Mouse (Mus musculus) urinary bladder, postnatal 4 days (tissue): ENCODE results near the gene Stat4.

Experiments used
- DNase-seq, 2 experiments: peaks; one replicate each; pipeline ENCODE4 v3.0.0; 2021 to 2022; ENCODE audit warnings: low spot score in 2 of 2

Gene Stat4

DNA sequence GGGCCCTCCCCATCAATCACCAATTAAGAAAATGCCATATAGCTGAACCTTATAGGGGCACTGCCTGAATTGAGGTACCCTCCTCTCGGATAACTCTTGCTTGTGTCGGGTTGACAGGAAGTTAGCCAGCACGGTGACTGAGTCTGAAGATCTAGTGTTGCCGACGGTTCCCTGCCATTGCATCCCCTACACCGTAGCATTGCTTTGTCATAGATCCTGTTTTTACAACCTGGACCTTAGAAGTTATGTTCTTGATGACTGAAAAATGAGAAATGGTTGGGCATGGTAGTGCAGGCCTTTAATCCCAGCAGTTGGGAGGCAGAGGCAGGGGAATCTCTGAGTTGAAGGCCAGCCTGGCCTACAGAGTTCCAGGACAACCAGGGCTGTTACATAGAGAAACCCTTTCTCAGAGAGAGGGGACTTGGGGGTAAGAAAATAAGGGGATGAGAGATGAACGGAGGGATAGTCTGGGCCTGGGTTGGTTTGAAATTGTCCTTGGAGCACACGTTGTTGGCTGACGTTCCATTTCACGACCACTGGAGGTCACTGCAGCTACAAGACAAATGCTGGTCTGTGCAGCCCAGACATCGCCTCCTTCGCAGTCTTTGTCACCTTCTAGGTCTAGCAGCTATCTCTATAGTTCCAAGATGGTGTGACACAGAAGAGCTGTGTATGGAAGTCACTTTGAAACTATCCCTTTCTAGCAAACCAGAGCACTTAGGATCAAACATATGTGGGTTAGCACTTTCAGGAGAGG lies 159.4 kb downstream of the Stat4 start:
- no peak for DNase-seq

- DNase-seq = no peak
These were observed 160.5 kb downstream of the Stat4 start for GRCm38 (mm10) chr1:52147431-52147830.

DNA sequence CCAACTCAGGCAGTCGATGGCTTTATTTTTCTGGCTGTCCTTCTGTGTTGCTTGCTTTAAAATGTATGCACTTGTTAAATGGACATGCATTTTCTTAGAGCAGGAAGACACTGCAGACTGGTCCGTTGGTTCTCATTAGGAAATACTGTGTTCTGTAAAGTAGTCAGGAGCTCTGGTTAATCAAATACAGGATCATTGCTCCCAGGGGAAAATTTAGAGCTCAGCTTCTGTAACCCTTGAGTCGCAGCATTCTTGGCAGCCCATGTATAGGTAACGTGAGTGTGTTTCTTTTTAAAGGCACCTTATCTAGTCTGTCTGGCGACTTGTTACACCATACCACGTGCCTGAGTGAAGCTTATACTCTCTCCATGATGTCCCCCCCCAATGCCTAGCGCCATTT lies 161.2 kb downstream of the Stat4 start:
- no peak for DNase-seq

DNA sequence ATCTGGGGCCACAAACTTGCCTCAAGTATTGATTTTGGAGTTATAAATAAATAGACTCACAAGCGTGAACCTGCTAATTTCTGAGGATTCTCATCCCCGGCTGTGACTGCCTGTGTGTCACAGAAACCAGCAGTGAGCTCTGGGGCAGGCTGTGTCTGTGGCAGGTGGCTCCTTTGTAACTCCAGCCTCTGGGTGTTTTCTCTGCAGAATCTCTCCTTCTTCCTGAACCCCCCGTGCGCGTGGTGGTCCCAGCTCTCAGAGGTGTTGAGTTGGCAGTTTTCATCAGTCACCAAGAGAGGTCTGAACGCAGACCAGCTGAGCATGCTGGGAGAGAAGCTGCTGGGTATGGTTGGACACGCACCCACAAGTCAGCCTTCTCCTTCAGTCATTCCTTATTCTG lies 161.7 kb downstream of the Stat4 start:
- DNase-seq = no peak

GRCm38 (mm10) chr1:52149934-52150346 lies 163.0 kb downstream of the Stat4 start:
- DNase-seq = no peak

DNA sequence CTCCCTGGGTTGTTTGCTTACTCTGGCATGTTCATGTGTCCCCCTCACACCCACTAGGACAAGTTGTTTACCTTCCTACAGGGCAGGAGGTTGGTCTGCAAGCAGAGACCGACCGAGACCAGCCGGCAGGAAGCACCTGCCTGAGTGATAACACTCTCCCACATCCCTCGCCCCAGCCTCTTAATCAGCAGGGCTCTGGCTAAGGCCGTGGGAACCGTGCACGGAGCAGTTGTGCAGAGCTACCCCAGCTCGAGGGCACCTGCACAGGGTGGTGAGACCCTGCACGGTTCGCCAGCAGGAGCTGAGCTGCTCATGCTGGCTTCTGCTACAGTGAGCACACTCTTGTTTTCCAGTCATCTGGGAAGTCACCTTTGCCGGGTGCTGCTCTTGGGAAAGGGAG lies 163.7 kb downstream of the Stat4 start:
- DNase-seq = no peak

DNA sequence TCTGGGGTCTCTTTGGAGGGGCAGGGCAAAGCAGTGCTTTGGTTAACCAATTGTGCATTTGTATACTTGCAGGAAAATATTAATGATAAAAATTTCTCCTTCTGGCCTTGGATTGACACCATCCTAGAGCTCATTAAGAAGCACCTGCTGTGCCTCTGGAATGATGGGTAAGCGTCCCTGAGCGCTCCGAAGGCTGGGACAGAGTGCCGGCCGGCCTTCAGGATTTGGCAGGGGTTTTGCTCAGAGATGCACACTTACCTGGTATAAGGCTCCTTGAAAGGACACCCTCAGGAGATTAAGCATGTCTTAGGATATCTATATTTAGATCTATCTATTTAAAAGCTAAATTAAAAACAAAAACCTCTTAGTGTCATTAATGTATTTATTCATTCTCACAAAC lies 164.2 kb downstream of the Stat4 start:
- DNase-seq = no peak

- DNase-seq = no peak
These were observed 165.4 kb downstream of the Stat4 start for GRCm38 (mm10) chr1:52152369-52152768.

DNA sequence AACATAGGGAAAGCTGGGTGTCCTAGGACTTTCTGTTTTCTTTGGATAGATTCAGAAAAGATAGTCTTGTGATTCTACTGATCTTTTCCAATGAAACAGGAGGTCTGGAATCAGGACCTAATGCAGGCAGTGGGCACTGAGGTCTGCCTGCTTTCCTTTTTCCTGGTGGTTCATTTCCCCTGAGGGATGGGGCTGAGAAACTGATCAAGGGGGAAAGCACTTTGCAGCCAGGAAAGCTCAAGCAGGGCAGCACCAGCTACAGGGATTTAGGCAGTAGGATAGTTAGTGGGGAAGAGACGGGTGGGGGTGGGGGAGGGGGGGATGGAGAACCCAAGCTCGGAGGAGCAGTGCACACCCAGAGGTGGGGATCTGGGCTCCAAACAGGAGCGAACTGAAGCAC lies 166.0 kb downstream of the Stat4 start:
- DNase-seq = no peak

GRCm38 (mm10) chr1:52154890-52155289 lies 167.9 kb downstream of the Stat4 start:
- DNase-seq = no peak

- no peak for DNase-seq
These were observed 169.4 kb downstream of the Stat4 start for GRCm38 (mm10) chr1:52156351-52156750.
